Mouse (Mus musculus) regulatory T cell (primary cell): ENCODE measurements around the gene Rgs19.

Experiments
- in situ Hi-C: fragments of 300-600 bp; cut with MboI, MseI; formaldehyde crosslinking; loops from one replicate; pipeline ENCODE4 v1.15.1; 2025; ENCODE audit warnings: high pct_unique_total_duplicates

Gene Rgs19

DNA sequence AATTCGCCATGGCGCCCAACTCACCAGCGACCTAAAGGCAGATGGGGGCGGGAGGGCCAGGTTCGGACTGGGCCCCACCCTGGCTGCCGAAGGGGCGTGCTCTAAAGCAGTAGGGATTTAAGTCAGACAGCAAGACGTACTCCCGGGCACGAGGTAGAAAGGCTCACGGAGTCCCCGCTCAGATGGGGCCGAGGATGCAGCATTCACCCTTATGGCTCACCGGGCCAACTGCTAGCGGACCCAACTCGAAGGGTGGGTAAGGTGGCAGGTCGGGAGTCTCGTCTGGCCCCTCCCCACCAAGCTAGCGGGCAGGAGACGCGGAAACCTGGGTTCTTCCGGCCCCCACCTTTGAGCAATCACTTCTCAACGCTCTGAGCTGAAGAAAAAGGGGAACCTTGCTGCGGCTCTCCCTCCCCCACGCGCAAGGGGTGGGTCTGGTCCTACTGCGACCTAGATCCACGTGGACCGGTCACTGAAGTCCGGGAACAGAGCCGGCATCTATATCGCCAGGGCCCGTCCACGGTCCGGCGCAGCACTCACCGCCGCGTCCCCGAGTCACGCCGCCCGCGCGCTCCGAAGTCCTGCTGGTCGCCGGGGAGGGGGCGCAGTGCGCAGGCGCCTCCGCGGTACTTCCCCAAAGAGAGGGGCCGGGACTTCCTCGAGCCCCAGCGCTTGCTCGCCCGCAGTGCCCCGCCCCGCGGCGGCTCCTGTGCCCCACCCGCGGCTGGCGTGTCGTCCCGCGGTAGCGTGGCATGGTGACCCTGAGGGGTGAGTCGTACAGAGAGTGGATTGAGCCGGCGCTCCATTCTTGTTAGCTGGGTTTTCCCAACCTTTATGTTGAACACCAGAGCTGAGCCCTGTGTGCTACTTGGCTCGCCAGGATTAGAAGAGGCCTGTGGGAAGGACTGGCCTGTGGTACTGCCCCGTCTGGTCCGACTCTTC lies at the start of gene Rgs19:
Rgs19 (minus strand) TSS at position 639 of the 942 bp plus-strand sequence.
- in situ Hi-C loops = no loop called here

DNA sequence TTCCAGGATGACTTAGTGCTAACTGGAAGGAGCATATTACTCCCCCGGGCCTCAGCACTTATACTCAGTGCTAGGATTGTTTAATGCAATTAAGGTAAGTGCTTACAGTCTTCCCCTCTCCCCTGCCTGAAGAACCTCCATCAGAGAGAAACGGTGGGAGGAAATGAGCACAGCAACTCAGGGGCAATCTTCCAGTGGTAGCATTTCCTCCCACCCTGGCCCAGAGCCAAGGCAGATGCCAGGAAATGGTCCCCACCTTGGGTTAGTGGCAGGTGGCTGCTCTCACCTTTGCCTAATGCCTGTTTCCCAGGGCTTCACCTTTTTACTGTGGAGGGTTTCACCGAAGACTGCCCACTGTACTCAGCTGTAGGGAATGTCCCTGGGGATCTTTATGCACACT lies 36.3 kb upstream of the Rgs19 start:
- in situ Hi-C loops = no loop called here

DNA sequence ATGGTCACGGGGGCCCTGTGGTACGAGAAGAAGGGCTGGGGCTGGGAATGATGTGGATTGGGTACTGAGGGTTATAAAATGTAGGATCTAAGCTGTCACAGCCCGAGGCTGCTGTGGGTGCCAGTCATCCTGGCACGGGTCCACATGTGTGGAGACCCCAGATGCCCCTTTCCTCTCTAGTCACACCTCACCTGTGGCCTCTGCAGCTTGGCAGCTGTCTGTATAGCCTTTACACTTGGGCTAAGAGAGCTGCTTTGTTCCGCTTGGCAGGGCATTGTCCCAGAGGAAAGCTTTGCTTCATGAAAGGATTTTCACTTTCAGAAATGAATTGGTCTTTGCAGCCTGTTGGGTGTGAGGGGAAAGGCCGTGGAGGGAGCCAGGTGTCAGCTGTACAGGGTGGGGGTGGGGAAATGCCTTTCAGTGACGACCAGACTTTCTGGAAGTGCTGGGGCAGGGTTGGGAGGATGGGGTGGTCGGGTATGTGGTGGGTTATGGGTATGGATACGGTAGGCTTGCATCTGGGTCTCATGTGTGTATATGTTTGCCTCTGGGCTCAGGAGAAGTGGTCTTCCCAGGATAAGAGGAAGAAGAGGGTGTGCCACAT lies 34.0 kb upstream of the Rgs19 start:
- in situ Hi-C loops = loop anchor here (10.0 kb wide), 1 partner anchor 137 kb away; the partner anchor contains the start of gene Polr3k

DNA sequence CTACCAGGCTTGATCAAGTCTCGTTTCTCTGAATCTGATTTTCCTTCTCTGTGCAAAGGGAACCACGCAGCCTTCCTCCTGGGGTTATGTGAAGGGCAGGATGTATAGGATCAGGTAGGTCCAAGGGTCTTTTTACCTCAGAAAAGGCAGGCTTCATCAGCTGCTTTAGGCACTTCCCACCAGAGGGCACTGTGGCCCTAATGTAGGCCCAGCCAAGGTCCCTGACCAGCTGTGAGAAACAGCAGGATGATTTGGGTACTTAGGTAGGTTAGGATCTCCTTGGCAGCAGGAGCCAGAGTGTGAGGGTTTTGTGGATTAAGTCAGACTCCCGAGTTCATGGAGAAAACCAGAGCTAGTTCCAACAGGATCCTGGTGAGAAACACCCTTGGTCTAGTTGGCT lies 28.4 kb upstream of the Rgs19 start:
- in situ Hi-C loops = loop anchor here (10.0 kb wide), 1 partner anchor 143 kb away; the partner anchor contains the start of gene Polr3k

DNA sequence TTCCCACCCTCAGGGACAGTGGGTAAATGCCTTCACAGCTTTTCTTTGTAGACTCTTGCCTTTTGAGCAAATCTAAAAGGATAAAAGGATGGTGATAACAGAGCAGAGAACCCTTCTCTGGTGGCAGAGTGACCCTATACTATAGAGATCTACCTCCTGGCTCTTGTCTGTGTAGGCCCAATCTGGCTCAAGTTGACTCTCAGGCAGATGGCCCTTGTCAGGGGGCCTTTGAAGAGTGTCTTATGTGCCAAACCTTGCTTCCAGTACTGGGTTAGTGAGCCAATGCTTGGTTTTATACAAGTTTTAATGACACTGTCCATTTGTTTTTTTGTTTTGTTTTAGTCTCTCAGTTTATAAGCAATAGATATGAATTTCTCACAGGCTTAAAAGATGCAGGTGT lies 27.4 kb upstream of the Rgs19 start:
- in situ Hi-C loops = loop anchor here (10.0 kb wide), 1 partner anchor 144 kb away; the partner anchor contains the start of gene Polr3k

DNA sequence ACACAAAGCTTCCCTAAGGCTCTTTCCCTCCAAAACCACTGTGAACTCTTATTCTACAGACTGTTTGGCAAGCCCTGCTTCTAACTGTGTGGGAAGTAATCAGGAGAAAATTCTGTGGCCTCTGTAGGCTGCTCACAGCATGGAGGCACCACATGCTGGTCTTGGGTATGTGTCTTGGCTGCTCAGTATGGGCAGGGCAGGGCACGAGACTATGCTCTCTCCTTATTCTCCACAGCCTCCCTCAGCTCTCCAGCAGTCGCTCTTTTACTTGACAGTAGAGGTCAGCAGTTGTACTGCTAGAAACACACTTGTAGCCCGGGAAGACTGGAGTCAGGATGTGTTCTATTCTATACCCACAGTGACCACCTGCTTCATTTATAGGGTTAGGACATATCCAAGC lies 26.3 kb upstream of the Rgs19 start:
- in situ Hi-C loops = loop anchor here (10.0 kb wide), 1 partner anchor 145 kb away; the partner anchor contains the start of gene Polr3k

DNA sequence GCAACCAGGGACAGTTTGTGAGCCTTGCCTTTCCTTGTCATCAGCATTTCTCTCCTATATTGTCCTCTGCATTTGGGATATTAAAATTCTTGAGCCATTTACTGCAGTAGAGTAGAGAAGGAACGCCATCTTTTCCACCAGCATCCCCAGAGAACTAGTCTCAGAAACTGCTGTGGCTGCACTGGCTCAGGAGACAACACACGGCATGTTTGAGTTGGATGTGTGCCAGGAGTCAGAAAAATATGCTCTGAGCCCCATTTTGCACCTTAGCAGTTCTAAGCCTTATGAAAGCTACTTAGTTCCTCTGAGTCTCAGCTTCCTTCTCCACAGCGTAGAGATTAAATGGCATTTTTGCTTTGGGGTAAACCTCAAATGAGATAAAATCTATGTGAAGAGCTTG lies 23.2 kb upstream of the Rgs19 start:
- in situ Hi-C loops = no loop called here

DNA sequence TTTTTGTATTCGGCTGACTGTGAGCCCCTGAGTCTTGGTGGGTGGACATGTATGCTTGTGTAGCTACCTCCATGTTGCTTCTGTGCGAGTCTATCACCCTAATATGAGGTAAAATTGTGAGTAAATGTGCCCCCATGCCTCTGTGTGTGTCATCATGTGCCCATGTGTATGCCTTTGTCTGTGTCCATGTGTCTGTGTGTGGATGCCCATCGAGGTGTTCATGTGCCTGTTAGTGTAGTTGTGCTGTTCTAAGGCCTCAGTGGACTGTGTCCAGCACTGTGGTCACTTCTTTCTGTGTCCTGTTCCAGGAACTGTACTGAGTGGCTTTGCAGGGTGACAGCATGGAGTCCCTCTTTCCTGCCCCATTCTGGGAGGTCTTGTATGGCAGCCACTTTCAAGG lies 21.6 kb upstream of the Rgs19 start:
- in situ Hi-C loops = no loop called here

DNA sequence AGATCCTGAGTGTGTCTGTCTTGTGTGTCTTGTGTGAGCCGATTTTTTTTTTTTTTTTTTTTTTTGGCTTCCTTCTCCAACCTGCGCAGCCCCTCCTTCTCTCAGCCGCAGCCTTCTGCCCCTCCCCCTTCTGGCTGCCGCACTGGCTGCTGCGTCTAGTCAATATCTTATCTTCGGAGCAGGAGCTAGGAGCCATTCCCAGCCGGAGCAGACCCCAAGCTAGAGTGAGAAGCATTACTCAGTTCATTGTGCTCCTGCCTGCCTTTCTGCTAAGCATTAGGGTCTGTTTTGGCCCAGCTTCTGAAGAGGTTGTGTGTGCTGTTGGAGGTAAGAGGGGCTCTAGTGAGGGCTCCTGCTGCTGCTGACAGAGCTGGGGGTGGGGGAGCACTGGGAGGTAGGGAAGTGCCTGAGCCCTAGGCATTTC lies 21.1 kb upstream of the Rgs19 start, which contains the start of gene Oprl1:
Oprl1 (plus strand) TSS at position 114 of the 424 bp plus-strand sequence.
- in situ Hi-C loops = no loop called here

DNA sequence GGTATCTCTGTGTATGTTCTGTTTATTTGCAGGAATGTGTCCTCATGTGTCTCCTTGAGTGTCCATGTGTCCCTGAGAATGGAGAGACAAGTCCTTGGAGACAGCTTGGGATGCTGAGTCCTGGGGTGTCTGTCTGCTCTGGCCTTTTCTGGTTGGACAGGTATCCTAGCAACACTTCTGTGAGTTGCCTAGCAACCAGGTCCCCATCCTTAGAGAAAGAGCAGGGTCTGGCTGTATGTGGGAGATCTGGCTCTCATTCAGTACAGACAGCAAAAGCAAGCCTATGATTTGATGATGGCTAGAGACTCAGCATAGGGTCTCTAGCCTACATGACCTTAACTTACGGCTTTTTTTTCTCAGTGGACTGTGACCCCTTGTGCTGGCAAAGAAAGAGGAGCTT lies 20.0 kb upstream of the Rgs19 start:
- in situ Hi-C loops = no loop called here

DNA sequence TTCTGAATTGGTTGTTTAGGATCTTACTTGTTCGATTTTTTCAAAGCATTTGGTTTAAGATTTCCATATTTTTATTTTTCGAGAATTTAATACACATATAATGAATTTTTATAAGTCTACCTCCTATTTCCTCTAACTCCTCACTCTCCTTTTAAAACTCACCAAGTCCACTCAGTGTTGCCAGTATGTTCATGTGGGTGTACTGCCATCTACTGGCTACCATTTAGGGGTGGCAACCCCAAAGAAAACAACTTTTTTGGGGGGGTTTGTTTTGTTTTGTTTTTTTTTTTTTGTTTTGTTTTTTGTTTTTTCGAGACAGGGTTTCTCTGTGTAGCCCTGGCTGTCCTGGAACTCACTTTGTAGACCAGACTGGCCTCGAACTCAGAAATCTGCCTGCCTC lies 12.9 kb upstream of the Rgs19 start:
- in situ Hi-C loops = loop anchor here (10.0 kb wide), 1 partner anchor 62 kb away; no protein-coding TSS in a partner anchor

DNA sequence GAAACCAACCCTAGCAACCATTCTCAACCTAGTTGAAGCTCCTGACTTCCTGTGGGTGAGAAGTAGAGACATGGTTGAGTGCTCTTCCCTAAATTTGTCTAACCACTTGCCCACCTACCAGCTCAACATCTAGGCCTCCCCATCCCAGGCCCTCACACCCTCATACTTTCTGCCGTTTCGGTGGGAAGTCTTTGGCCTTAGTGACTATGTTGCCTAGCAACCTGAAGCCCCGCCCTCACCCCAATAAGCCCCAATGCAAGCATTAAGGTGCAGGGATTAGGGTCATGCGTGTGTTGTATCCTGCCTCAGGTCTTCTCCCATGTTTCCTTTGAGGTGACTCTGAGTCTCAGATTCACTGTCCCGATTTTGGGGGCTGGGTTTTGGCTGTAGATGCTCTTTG lies 4.5 kb upstream of the Rgs19 start, which contains the start of gene Lkaaear1:
Lkaaear1 (minus strand) TSS at position 202 of the 400 bp plus-strand sequence.
- in situ Hi-C loops = no loop called here

DNA sequence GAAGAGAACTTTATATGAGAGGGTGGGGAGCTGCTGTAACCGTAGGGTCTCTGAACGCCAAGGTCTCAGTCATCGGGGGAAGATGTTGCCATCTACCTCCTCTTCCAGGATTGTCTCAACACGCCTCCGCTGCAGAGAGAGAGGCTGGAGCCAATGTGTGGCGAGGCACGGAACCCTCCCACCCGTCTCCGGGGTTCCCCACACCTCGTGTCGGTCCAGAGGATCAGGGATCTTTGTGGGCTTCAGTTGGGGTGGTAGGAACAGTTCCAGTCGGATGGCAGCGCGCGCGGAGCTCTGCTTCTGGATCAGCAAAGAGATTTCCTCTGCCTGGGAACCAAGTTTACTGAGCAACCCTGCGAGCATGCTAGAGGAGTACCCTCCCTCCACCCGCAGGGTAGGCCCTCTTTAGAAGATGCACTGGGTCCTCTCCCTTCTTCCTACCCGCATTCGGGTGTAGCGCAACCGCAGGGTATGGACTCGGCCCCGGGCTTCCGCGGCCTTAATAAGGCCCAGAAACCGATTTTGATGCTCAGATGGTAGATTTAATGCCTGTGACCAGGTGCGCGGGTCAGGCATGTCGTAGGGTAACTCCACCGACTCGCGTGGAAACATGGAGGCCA lies 3.1 kb upstream of the Rgs19 start:
- in situ Hi-C loops = no loop called here

DNA sequence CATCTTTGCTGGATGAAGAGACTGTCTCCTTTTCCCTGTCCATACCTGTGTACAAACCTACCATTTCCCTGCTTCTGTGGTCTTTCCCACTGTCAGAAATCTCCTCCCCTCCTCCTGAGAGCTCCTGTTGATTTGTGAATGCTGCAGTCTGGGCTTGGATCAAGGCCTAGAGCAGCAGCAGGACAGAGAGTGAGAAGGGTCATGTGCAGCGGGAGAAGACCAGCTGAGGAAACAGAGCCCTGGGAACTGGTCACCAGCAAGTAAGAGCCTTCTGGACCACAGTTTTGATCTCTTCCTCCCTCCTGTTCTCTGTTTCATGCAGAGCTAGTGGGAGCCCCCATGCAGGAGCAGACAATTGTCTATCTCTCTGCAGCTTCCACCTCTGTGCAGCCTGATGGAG lies 2.0 kb upstream of the Rgs19 start:
- in situ Hi-C loops = no loop called here

DNA sequence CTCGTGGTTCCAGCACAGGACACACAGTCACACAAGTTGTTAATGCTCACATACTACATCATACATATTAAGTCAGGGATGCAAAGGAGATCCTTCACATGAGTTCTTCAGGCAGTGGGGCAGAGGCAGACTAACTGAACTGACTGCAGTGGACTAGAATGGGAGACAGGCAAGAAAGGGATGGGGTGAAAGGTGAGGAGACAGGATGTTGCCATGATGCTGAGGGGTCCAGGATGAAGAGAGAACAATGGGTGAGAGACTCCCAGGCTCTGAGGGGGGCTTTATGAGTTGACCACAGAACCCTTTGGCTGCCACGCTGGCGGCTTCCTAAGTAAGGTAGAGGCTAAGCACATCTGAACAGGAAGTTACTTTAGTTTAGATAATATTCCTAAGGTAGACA lies 804 bp upstream of the Rgs19 start:
- in situ Hi-C loops = no loop called here

DNA sequence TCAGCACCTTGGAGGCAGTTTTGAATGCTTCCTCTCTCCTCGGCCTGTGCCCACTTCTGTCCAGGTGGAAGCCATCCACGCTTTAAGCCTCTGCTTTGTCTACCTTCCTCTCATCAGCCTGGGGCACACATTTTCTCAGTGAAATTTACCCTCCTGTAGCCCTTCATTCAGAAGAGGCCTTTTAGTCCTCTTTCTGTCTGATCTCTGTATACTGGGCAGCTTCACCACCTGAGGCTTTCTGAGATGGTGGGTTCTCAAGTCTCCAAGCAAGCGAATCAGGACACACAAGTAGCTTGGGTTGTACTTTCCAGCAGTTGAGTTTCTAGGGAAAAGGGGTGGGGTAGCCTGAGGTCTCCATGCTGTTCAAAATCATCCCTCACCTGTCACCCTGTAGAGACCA lies 1.5 kb downstream of the Rgs19 start:
- in situ Hi-C loops = no loop called here

DNA sequence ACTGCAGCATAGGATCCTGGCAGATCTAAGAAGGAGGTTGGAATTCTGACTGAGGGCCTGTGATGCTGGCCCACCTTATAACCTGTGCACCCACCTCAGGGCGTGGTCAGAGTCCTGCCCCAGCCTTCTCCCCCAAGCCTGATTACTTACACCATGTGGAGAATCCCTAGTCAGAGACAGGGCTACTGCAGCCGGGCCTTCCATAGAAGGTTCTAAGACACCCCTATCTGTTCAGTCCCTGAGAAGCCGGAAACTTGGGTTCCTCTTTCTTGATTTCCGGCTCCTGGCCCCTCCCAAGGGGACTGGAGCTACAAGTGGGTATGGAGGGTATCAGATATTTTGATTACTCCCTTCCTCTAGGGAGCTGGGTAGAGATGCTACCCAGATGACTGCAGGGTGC lies 2.2 kb downstream of the Rgs19 start:
- in situ Hi-C loops = no loop called here

DNA sequence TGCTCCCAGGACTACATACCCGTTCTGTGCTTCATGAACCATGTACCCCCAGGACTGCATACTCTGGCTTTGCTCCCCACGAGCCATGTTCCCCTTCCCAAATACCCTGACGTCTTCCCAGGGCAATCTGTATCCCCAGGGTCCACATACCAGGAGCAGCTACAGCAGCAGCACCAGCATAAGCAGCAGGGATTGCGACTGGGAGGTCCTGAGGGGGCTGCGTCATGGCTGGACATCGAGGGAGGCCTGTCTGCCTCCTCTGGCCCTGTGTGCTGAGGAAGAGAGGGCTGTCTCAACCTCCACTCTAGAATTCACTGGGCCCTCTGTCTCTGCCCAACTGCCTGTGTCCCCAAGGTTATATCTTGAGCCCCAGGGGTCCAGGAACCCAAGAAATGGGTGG lies 2.7 kb downstream of the Rgs19 start:
- in situ Hi-C loops = no loop called here

DNA sequence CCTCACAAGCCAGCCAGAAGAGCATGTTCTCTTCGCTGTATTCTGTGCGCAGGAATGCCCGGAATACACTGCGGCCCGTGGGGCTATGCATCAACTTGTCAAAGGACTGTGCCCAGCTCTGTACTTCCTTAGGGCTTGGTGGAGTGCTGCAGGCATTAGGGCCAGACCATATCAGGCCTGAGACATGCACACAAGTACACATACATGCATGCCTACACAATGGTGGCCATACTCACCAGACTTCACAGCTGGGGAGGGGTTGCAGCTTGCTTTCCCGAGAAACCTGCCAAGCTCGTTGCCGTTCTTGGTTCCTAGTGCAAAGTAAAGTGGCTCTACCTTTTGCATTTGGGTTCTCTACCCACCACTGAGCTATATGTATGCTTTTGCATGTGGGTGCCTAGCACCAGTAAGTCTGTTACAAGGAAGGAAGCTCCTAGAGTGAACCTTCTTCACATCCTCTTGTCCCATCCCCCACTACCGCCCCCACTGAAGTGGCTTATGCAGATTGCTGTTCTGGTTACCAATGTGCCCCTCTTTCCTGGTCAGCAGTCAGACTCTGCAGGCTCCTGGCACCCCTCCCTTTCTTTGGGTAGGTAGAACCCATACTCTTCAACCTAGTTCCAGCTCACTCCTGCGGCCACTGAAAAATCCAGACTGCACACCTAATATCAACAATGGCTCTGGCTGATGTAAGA lies 4.2 kb downstream of the Rgs19 start:
- in situ Hi-C loops = no loop called here

DNA sequence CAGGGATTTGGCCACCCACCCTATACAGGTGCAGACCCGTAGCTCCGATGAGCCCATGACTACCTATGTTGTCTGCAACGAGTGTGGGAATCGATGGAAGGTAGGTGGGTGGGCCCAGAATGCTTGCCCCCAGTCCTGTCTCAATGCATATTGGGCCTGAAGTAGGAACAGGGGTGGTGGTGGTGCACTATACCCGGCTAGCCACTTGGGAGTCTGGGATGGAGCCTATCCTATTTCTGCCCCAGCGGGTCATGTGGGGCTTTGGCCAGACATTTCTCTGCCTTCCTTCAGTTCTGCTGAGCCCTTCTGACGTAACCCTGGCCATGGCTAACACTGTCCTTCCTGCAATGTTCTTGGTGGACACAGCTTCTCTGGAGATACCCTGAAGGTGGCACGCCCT lies 6.2 kb downstream of the Rgs19 start:
- in situ Hi-C loops = no loop called here

DNA sequence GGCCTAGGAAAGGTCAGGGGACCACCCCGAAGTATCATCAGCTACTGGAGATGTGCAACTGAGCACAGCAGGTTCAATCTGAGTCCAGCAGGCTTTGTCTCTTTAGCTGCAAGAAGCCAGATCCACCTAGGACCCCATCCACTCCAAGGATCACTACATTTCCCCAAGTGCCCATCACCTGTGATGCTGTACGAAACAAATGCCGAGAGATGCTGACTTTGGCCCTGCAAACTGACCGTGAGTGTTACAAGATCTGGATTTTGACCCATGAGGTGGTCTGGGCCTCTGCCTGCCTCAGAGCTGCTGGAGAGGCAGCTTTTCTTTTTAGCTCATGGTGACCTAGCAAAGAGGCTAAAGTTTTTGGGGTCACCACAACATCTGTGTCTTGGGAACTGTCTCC lies 8.1 kb downstream of the Rgs19 start:
- in situ Hi-C loops = no loop called here

DNA sequence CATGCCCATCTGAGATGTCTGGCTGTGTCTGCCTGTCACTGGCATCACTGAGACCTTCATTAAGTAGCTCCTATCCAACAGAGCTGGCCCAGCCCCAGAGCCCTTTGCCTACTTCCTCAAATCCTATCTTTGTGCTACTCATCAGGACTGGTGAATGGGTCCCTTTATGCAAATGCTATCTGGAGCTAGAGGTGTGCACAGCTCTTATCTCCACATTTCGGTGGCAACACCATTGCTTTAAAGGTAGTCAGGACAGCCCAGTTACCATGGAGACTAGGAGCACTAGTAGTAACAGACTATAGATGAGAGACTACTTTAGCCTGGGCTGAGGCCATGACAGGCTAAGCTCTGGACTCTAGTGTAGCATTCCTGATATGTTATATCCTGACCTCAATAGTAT lies 9.1 kb downstream of the Rgs19 start:
- in situ Hi-C loops = no loop called here
